Mouse (Mus musculus) cerebellum, adult 11 months (tissue): ENCODE measurements around the gene Psmd9.

ENCODE experiments used
- DNase-seq: peaks from one replicate; pipeline ENCODE4 v3.0.0; 2022

The Psmd9 gene

DNA sequence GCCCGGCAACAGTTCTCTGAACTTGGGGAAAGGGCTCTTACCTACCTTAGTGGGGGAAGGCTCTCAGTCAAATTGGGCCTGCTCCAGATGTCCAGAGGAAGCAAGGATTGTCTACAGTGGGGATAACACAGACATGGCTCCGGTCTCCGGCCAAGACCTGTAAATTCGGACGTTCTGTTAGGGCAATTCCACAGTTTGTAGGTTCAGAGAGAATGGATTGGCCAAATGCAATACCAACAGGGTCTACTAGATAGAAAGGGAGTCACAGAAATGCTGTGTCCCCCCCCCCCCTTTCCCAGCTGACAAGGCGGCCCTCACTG lies 31.3 kb upstream of the Psmd9 start:
- no peak for DNase-seq

DNA sequence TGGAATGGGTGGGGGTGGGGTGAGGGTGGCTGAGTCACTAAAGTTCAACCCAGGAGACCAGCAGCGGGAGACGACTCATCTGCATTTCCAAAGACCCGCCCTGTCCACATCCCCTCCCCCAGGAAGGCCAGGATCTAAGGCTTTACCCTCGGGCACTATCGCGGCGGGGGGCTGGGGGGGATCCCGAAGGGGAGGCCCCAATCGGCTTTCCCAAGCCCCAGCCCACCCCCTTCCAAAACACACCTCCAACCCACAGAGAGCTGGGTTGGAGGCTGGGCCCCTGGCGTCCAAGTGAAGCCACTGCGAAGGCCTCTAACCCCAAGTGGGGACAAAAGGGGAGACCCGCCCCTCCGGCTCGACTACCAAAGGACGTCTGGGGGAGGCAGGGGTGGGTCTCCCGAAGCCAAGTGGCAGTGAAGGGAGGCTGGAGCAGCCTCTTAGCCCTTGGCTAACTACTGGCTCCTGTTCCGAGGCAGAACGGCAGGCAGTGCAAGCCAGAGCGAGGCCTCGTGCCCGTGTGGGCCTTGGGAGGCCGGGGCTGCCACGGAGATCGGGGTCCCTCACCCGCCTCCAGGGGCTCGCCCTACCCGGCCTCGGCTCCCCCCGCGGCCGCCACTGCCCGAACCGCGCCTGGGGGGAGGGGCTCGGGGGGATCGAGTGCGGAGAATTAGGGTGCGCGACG lies 30.8 kb upstream of the Psmd9 start:
- no peak for DNase-seq

DNA sequence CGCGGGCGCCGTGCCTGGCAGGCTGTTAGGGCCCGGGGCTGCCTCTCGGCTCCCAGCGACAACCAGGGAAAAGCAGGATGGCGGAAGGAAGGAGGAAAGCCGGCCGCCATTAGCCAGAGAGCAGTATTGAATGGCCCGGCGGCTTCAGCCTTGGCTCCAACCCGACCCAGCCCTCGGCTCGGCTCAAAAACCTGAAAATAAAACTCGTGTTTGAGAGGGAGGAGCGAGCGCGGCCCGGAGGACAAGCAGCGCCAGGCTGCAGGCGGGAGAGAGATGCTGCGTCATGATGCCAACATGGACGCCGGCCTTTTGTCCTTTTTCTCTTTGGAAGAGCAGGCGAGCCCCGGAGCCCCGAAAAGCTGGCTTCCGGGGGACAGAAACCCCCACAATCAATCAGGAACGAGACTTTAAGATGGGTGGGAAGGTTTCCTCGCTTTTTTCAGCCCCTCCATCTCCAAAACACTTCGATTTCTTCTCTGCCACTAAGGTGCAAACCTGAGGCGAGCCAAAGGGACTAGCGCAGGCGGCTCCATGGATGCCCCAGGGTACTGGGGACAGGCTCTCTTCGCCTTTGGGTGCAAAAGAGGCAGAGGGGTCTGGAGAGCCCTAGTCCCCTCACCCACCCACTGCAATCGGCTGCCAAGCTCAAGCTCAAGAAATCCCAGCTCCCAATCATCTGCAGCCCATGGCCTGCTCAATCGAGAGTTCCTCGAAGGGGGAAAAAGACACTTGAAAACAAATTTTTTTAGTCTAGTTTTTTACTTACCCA lies 30.1 kb upstream of the Psmd9 start:
- DNase-seq = peak; percentile 91

DNA sequence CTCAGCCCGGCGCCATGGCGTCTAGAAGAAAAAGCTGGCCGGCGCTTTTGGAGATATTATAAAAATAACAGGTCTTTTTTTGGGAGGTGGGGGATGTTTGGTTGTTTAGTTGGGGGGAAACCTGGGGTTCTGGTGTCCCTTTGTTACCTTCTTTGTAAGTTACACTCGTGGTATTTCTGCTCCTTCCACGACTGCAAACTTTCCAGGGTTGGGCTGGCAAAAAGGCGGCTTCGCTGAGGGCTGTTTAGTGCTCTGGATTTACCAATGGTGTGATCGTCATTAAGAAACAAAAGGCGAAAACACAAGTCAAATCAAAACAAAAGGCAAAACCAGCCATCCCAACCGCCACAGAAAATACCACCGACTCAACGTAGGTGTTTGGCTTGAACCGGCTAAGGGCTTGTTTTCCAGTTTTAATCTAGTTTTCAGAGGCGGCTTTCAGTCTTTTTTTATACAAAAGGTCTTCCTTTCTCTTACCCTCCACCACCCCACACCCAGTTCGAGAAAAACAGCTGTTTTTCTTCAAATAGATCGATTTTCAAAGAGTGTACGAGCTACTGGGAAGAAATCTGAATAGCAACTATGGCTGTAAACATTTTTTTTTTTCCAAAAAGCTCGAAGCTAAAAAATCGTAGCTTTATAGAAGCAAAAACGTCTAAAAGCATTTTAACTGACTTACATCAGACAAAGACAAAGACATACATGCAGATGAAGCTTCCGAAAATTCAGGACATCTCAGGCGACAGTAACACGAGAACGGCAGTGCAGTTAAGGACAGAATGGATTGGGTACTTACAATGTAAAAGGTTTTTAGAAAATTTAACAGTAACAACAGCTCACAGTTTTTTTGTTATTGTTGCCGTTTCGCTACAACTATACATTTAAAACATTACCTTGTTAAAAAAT lies 29.2 kb upstream of the Psmd9 start:
- no peak for DNase-seq

DNA sequence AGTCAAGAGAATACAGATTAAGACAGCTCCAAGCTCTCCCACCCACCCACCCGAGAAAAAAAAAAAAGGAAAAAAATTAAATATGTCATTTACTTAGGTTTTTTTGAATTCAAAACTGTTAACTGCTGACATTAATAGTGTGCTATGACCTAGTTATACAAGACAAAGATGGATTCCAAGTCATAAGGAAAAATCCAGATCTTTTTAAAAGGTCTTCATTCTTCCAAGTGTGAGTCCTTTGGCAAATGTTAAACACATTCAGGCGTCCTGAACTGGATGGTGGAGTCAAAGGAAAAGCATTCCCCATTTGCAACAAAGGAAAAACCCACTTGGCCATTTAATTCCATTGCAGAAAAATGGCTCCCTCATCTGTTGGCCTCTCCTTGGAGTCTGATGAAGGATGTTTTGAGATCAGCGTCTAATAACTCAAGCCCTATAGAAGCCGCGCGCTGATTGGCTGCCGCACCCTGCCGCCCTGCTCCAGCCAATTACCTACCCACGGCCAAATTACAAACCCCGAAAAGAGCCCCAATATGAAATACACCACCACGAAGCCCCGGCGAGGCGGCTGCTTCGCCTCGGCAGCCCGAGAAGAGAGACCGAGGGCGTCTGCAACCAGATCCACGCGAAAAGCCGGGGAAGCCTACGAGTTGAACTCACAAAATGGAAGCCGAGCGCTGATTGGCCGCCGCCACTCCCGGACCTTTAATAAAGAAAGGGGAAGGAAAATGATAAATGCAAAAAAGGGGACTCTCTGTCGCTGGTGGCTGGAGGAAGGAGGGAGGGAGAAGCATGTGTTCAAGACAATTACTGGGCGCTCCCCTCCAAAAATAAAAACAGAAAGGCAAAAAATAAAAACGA lies 28.3 kb upstream of the Psmd9 start:
- DNase-seq = peak; percentile 91

DNA sequence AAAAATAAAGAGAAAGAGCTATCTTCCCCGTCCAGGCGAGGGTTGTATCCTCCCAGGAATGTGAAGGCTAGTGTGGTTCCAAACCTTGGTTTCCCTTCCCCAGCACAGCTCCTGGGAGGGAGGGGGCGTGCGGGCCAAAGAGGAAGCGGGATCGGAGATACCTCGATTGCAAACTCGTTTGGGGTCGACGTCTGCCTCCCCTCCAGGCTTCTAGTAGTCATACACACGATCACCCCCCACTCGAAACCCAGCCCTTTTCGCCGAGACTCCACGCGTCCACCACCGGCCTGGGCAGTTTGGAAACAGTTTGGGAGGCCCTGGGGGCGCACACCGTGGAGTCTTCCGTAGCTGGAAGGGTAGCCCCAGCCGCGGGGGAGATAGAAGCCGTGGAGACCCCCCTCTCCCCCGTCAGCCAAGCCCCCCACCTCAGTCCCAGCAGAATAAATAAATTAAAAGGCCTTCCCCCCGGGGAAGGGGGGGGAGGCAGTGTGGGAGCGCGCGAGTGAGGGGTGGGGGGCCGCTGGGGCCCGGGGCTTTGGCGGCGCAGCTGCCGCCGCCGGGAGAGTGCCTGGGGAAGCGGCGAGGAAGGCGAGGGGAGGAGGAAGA lies 27.6 kb upstream of the Psmd9 start:
- DNase-seq = peak; percentile 59

DNA sequence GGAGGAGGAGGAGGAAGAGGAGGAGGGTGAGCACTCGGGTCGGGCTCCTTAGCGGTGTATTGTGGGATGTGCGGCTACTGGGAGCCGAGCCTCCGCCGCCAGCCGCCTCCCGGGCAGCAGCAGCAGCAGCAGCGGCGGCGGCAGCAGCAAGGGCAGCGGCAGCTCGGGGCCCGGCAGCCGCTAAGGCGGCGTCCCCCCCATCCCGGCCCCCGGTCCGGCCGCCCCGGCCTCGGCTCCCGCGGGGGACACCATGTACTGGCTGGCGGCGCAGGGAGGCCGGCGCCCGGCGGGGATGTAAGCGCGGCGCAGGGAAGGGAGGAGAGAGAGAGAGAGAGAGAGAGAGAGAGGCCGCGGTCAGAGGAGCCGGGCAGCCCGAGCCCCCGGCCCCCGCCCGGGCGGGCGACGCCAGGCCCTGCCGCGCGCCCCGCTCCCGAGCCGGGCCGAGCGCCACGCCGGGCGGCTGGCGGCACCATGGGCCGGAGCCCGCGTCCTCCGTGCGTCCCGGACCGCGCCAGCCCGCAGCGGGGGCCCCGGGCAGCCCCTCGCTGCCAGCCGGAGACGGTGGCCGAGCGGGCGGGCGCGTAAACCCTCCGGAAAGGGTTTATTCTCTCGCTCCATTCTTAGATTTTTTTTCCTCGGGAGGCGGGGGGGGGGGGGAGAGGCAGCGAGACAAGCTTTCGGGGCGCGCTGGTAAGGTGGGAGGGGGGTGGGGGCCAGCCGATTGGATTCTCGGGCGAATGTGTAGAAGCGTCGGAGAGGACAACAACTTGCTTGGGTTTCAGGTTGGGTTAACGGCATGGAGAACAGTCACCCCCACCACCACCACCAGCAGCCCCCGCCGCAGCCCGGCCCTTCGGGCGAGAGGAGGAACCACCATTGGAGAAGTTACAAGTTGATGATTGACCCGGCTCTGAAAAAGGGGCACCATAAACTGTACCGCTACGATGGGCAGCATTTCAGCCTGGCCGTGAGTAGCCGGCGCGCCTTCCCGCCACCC lies 26.8 kb upstream of the Psmd9 start, which contains the start of gene Setd1b:
Setd1b (plus strand) TSS at position 33 of the 997 bp plus-strand sequence.
- no peak for DNase-seq

DNA sequence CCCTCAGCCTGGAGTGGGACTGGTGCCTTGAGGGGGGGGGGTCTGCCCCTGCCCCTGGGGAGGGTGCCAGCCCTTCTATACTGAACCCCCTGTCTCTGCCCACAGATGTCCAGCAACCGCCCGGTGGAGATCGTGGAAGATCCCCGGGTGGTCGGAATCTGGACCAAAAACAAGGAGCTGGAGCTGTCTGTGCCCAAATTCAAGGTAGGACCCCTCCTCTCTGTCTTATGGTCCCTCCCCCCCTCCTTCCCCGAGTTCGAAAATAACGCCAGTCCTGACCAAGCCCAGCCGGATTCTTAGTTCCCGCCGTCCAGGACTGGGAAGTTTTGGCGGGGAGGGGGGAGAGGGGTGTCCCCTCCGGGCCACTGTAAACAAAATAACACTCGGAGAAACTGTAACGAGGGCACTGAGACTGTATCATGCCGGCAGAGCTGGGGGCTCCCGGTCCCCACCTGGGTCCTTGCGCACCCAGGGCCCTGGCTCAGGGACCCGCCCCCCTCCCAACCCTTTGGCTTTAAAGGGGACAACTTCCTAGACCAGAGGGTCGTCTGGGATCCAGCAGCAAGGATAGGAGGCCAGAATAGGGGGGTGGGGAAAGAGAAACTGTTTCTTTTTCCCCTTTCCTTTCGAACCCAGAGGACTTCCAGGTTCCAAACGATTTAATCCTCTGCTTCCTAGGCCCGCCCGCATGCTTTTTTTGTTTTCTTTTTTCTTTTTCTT lies 25.8 kb upstream of the Psmd9 start:
- no peak for DNase-seq

DNA sequence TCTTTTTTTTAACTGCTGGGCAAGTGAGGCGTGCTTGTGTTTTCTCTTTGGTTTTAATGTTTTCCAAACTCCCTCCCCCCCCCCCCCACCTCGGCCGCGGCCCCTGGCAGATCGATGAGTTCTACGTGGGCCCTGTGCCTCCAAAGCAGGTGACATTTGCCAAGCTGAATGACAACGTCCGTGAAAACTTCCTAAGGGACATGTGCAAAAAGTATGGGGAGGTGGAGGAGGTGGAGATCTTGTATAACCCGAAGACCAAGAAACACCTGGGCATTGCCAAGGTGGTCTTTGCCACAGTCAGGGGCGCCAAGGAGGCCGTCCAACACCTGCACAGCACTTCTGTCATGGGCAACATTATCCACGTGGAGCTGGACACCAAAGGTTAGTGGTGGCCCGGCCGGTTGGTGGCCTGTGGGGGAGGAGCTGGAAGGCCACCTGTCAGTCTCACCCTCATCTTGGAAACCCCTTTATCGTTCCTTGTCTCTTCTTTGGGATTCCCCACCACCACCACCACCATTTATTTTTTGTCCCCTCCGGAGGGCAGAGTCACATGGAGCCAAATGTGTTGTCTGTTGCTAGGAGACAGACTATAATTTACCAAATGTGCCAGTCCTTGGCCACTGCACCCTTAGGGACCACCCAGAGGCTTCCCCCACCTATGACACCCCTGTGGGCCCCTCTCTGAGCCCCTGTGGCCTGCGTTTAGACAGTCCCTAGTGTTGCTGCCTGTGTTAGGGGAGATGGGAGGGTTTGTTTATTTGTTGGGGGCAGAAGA lies 25.1 kb upstream of the Psmd9 start:
- peak; percentile 45 for DNase-seq

DNA sequence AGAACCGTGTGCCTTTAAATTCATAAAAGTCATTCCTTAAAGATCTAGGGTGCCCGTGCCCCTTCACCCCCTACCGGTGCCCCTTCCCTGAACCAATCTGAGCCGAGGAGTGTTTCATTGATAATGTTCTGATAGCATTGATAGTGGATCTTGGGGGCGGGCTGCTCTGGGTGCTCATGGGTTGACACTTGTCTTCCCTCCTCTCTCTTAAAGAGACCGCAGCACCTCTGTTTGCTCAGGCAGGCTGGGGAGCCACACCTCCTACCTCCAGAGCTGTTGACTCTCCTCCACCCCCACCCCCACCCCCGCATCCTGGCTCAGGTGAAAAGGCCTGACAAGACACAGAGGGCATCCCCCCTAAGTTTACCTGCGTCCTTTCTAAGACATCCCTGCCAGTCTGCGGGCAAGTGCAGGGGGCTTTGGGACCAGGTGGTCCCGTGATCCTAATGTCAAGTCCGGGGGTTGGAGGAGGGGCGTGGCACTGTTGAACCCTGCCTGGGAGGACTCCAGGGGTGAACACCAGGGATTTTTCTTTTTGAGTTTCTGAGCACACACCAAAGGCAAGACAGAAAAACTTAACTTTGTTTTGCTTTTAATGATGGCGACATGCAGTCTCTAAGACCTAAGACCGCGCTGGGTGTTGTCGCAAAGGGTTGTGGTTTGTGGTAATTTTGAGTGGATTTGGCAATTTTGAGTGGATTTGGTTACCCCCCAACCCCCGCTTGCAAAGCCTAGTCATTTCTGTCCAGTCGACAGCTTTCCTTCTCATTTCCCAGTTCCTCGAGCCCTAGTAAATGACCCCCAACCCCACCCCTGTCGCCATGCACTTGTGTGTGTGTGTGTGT lies 24.2 kb upstream of the Psmd9 start:
- no peak for DNase-seq

DNA sequence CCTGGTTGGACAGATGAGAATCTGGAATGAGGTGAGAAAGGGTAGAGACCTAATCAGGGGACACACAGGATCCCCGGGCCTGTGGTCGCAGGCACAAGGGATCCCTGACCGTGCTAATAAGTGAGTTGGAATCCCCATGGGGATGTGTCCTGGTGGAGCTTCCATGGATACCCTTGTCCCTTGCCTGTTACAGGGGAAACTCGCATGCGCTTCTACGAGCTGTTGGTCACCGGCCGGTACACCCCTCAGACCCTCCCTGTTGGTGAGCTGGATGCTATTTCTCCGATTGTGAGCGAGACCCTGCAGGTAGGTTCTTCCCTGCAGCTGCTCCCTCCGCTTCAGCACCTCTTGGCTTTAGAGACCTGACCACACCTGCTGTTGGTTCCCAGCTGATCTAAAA lies 22.9 kb upstream of the Psmd9 start:
- DNase-seq = no peak

DNA sequence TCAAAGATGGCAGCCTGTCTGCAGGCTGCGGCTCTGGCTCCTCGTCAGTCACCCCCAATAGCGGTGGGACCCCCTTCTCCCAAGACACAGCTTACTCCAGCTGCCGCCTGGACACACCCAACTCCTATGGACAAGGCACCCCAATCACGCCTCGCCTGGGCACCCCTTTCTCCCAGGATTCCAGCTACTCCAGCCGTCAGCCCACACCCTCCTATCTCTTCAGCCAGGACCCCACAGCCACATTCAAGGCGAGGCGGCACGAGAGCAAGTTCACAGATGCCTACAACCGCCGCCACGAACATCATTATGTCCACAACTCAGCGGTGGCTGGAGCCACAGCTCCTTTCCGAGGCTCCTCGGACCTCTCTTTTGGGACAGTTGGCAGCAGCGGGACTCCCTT lies 21.6 kb upstream of the Psmd9 start:
- DNase-seq = no peak

DNA sequence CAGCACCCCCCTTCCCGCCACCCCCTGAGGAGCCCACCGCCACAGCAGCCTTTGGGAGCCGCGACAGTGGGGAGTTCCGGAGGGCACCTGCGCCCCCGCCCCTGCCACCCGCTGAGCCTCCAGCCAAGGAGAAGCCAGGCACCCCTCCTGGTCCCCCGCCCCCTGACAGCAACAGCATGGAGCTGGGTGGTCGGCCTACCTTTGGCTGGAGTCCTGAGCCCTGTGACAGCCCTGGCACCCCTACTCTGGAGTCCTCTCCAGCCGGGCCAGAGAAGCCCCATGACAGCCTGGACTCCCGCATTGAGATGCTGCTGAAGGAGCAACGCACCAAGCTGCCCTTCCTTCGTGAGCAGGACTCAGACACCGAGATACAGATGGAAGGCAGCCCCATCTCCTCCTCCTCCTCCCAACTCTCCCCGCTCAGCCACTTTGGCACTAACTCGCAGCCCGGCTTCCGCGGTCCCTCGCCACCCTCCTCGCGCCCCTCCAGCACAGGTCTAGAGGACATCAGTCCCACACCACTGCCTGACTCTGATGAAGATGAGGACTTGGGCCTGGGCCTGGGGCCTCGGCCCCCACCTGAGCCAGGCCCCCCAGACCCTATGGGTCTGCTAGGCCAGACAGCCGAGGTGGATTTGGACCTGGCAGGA lies 21.0 kb upstream of the Psmd9 start:
- peak; percentile 39 for DNase-seq

DNA sequence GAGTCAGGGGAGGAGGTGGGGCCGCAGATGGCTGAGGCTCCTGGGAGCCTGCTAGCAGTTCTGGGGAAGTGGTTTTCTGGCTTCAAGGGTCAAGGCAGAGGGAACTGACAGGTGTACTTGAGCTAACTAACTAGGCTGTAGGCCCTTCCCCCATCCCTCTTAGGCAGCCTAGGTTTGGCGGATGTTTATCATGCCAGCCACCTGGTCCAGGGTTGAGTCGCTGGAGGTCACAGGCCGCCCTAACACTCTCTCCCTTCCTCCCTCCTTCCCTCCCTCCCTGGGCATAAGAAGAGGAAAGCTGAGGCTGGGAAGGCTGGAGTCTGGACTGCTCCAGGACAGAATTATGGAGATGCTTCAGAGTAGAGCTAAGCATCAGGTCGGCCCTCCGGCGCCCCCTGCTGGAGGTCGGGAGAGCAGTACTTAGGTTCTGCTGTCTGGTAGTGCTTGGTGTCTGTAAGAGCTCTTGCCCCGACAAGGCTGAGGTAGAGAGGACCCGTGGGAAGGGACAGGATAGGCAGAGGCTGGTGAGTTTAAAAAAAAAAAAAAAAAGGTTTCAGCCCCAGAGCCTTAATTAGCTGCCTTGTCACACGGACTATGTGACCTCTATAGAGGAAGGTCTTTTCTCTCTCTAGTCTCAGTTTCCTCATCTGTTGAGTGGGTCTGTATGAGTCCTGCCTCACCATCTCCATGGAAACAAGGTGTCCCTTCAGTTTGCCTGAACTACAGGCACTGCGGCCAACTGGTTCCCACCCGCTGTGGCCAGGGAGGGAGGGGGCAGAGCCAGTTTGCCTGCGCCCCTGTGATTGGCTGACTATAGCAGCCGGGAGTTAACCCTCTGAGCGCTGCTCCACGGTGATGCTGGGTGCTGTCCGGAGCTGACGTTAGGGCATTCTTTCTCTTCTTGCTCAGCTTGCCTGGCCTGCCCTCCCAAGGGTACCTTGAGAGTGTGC lies 19.5 kb upstream of the Psmd9 start:
- DNase-seq = peak; percentile 88

DNA sequence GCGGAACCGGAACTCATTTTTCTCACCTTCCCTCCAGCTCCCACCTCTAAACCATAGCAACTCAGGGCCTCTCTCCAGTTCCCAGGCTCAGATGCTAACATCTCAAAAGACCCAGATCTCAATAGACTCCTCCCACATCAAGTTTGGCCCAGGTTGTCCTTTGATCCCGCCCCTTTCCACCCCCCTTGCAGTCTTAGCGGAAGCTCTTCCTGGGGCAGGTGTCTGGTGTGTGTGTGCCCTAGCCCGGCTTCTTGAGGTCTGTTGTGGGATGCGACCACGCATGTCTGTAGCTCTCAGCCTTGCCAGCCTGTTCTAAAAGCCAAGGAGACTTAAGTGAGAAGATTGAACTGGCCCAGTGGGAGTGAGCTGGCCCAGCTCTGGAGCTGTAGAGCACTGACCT lies 18.6 kb upstream of the Psmd9 start:
- peak; percentile 36 for DNase-seq

DNA sequence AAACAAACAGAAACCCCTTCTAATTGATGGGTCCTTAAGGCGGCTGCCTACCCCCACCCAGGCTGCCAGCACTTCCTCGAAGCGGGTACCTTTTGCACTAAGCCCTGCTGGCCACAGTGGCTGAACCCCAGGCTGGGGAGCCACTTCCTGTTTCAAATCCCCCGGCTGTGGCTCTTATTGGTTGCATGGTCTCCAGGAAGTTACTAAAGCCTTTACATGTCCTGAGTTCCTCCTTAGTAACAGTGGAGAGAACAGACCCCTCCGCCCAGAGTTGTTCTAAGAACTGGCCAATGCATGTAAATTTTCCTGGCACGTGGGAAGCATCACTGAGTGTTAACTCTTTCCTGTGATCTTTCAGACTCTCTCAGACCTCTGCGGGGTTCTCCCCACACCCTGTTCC lies 18.1 kb upstream of the Psmd9 start:
- no peak for DNase-seq
